Mouse (Mus musculus): ENCODE measurements at regions not wholly inside any gene's neighbourhood (a gene's known extent, or its start where the extent isn't known, plus 50 kb on each side); places are given as distances from the start of the nearest gene placed in this dataset.

- Histone ChIP-seq H3K4me1 (replicated peaks) (no peaks in the 10 kb centered on the region), H3K9me3 (no peaks in the 10 kb centered on the region), H3K9ac (no peak overlapping the region), H3K27me3 (no peaks in the 10 kb centered on the region), H3K36me3 (no peaks in the 10 kb centered on the region), H3K27ac (no peak overlapping the region), H3K4me2 (no peak overlapping the region), H3K4me3 (no peak overlapping the region)
- WGBS, result 83% methylated on average over 5 of the region's 5 CpGs
- ATAC-seq (ENCODE audit: low FRiP score), result no peak
Measured at GRCm38 (mm10) chr4:52666768-52667480, 70.8 kb downstream of the Toporsl start.

GRCm38 (mm10) chr4:52709563-52709962, 104.8 kb upstream of the Olfr275 start:
- Histone ChIP-seq H3K9ac (no peak overlapping the region), H3K36me3 (no peaks in the 10 kb centered on the region), H3K27me3 (no peaks in the 10 kb centered on the region), H3K4me2 (no peak overlapping the region), H3K4me3 (no peak overlapping the region), H3K9me3 (no peaks in the 10 kb centered on the region), H3K27ac (no peak overlapping the region), H3K4me1 (replicated peaks) (no peaks in the 10 kb centered on the region)
- WGBS, result 68% methylated on average over 2 of the region's 2 CpGs
- ATAC-seq (ENCODE audit: low FRiP score), result no peak

- peak; percentile 46; the same call in 1 of the 2 replicates for ATAC-seq (ENCODE audit: low FRiP score)
- H3K36me3 ChIP-seq, result no peaks in the 10 kb centered on the region
- 77% methylated on average over 6 of the region's 6 CpGs for WGBS
- H3K27me3 ChIP-seq, result no peaks in the 10 kb centered on the region
- 0 out of 2 replicates have a peak overlapping the region, but pooled peaks have one; percentile 10 for H3K4me2 ChIP-seq
- no peaks in the 10 kb centered on the region for H3K4me1 ChIP-seq (replicated peaks)
- no peaks in the 10 kb centered on the region for H3K9me3 ChIP-seq
- H3K9ac ChIP-seq, result no peak overlapping the region
- H3K27ac ChIP-seq, result no peak overlapping the region
- H3K4me3 ChIP-seq, result no peak overlapping the region
Measured at GRCm38 (mm10) chr4:52726203-52726602, 88.2 kb upstream of the Olfr275 start.

- 21% methylated on average over 14 of the region's 14 CpGs for WGBS
- H3K4me3 ChIP-seq, result no peak overlapping the region
- no peak overlapping the region for H3K9ac ChIP-seq
- H3K4me1 ChIP-seq (replicated peaks), result no peaks in the 10 kb centered on the region; the same call in 1 of the 2 replicates
- 0 out of 2 replicates have a peak overlapping the region, but pooled peaks have one; percentile 10 for H3K4me2 ChIP-seq
- H3K9me3 ChIP-seq, result no peaks in the 10 kb centered on the region
- ATAC-seq (ENCODE audit: low FRiP score), result peak; percentile 87
- H3K27me3 ChIP-seq, result no peaks in the 10 kb centered on the region
- no peaks in the 10 kb centered on the region for H3K36me3 ChIP-seq
- no peak overlapping the region for H3K27ac ChIP-seq
Measured at GRCm38 (mm10) chr4:52726625-52727297, 87.6 kb upstream of the Olfr275 start.

- no peaks in the 10 kb centered on the region for H3K9me3 ChIP-seq
- WGBS, result 91% methylated on average over 8 of the region's 8 CpGs
Measured at GRCm38 (mm10) chr4:52733141-52733540, 81.3 kb upstream of the Olfr275 start.

GRCm38 (mm10) chr4:52739543-52740474, 74.6 kb upstream of the Olfr275 start:
- H3K27ac ChIP-seq, result no peak overlapping the region
- no peaks in the 10 kb centered on the region for H3K27me3 ChIP-seq
- no peak for ATAC-seq (ENCODE audit: low FRiP score)
- no peak overlapping the region for H3K9ac ChIP-seq
- no peak overlapping the region for H3K4me2 ChIP-seq
- H3K4me3 ChIP-seq, result no peak overlapping the region
- no peaks in the 10 kb centered on the region for H3K4me1 ChIP-seq (replicated peaks)
- H3K9me3 ChIP-seq, result no peaks in the 10 kb centered on the region
- no peaks in the 10 kb centered on the region for H3K36me3 ChIP-seq
- WGBS, result 61% methylated on average over 9 of the region's 9 CpGs

More at GRCm38 (mm10) chr4:52733141-52733540, 81.3 kb upstream of the Olfr275 start:
- no peaks in the 10 kb centered on the region; the same call in 1 of the 2 replicates for H3K4me1 ChIP-seq (replicated peaks)
- H3K4me3 ChIP-seq, result no peak overlapping the region
- H3K36me3 ChIP-seq, result no peaks in the 10 kb centered on the region
- H3K9ac ChIP-seq, result no peak overlapping the region
- no peak overlapping the region for H3K4me2 ChIP-seq
- H3K27me3 ChIP-seq, result no peaks in the 10 kb centered on the region
- no peak for ATAC-seq (ENCODE audit: low FRiP score)
- H3K27ac ChIP-seq, result no peak overlapping the region

- no peaks in the 10 kb centered on the region for H3K4me1 ChIP-seq (replicated peaks)
- H3K4me2 ChIP-seq, result no peak overlapping the region
- no peak overlapping the region for H3K9ac ChIP-seq
- no peak overlapping the region for H3K27ac ChIP-seq
- 52% methylated on average over 8 of the region's 8 CpGs for WGBS
- H3K36me3 ChIP-seq, result no peaks in the 10 kb centered on the region
- H3K4me3 ChIP-seq, result no peak overlapping the region
- peak; percentile 76 for ATAC-seq (ENCODE audit: low FRiP score)
- no peaks in the 10 kb centered on the region for H3K27me3 ChIP-seq
- H3K9me3 ChIP-seq, result no peaks in the 10 kb centered on the region
Measured at GRCm38 (mm10) chr4:52752838-52753509, 61.4 kb upstream of the Olfr275 start.

Measured in hindbrain, embryonic 13.5 days (tissue).